Mouse (Mus musculus): ENCODE data around the gene Atp2b4. TPM values are rescaled to one million over a fixed set of nuclear protein-coding genes. Genes with fewer than 3 reads are reported as not detected.

Atp2b4 gene
- polyA plus RNA-seq, 2 experiments, result 22.9 to 23.7 TPM

DNA sequence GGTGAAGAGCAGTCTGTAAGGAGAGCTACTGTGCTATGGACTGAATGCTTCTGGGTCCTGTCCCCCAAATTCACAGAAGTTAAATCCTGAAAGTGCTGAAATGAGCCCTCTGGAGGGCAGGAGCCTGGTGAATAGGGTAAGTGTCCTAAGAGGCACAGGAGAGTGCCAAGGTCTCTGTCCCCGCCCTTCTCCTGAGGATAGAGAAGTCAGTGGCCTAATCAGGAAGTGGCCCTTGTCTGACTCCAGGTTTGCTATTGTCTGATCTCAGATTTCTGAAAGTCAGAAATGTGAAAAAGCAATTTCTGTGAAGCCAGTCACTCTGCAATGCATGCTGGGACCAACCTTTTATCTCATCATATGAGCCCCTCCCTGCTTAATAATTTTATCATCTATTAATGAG is 7.2 kb downstream of the Atp2b4 start:
- WGBS, result 61% methylated on average over 1 of the region's 1 CpGs
- H3K4me2 ChIP-seq (replicated peaks; ENCODE audit: low read depth, low read length, severe bottlenecking), result no peak overlapping the region
- TF ChIP-seq POLR2A (IDR thresholded peaks at IDR 0.05; ENCODE audit: borderline replicate concordance, extremely low read depth, insufficient read depth, insufficient read length), result no peak
- H3K9ac ChIP-seq (ENCODE audit: low read depth, low read length, severe bottlenecking), result no peak overlapping the region
- DNase-seq (ENCODE audit: low spot score) (no peak), ATAC-seq (ENCODE audit: low FRiP score, low read depth) (no peak)
- H3K27me3 ChIP-seq (ENCODE audit: control insufficient read depth, insufficient read depth, low read length), result no peaks in the 10 kb centered on the region
- no peak overlapping the region for H3K4me3 ChIP-seq (replicated peaks; ENCODE audit: low read length)
- no peaks in the 10 kb centered on the region for H3K9me3 ChIP-seq (ENCODE audit: control insufficient read depth, low read length)
- 0 out of 2 replicates have a peak, but pooled peaks cover 3% of the 10 kb centered on the region for H3K36me3 ChIP-seq (ENCODE audit: control insufficient read depth, insufficient read depth, low read length)
- H3K4me1 ChIP-seq (ENCODE audit: control insufficient read depth, insufficient read depth, low read length), result peaks cover 10% of the 10 kb centered on the region
- no peak overlapping the region for H3K27ac ChIP-seq (replicated peaks; ENCODE audit: low read depth, low read length)

DNA sequence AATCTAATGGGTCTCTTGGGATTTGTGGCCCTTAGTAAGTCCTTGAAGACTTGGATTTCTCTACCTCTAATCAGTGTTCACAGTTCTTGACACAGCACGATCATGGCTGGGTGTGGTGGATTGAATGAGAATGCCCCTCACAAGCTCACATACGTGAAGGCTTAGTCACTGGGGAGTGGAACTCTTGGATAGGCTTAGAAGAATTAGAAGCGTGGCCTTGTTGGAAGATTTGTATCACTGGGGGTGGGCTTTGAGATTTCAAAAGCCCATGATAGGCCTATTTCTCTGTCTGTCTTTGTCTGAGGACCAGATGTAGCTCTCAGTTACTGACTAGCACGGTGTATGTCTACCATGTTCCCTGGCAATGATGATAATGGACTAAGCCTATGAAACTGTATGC is 10.8 kb downstream of the Atp2b4 start:
- TF ChIP-seq POLR2A (IDR thresholded peaks at IDR 0.05; ENCODE audit: borderline replicate concordance, extremely low read depth, insufficient read depth, insufficient read length), result no peak
- Histone ChIP-seq H3K27me3 (ENCODE audit: control insufficient read depth, insufficient read depth, low read length) (no peaks in the 10 kb centered on the region), H3K9me3 (ENCODE audit: control insufficient read depth, low read length) (no peaks in the 10 kb centered on the region), H3K4me3 (replicated peaks; ENCODE audit: low read length) (no peak overlapping the region), H3K36me3 (ENCODE audit: control insufficient read depth, insufficient read depth, low read length) (0 out of 2 replicates have a peak, but pooled peaks cover 3% of the 10 kb centered on the region), H3K27ac (replicated peaks; ENCODE audit: low read depth, low read length) (no peak overlapping the region), H3K4me2 (replicated peaks; ENCODE audit: low read depth, low read length, severe bottlenecking) (no peak overlapping the region), H3K9ac (ENCODE audit: low read depth, low read length, severe bottlenecking) (no peak overlapping the region), H3K4me1 (ENCODE audit: control insufficient read depth, insufficient read depth, low read length) (no peaks in the 10 kb centered on the region)
- 88% methylated on average over 4 of the region's 4 CpGs for WGBS
- no peak for ATAC-seq (ENCODE audit: low FRiP score, low read depth)
- DNase-seq (ENCODE audit: low spot score), result no peak

DNA sequence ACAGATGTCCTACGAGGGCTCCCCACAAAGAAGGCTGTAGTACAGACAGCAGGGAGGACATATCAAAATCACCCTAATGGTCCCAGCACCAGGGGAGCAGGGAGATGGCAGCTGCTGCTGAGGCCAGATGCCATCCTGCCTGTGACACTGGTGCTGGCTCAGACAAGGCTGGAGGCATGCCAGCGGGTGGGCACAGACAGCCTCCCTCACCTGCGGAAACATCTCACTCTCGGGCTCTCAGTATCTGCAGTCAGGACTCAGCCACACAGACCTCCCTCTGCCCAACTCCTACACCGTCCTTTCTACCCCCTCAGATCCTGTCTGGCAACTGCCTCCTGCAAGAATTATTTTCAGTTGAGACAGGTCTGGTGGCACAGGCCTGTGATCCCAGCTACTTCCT is 12.0 kb downstream of the Atp2b4 start:
- Histone ChIP-seq H3K4me2 (replicated peaks; ENCODE audit: low read depth, low read length, severe bottlenecking) (no peak overlapping the region), H3K36me3 (ENCODE audit: control insufficient read depth, insufficient read depth, low read length) (0 out of 2 replicates have a peak, but pooled peaks cover 3% of the 10 kb centered on the region), H3K4me3 (replicated peaks; ENCODE audit: low read length) (no peak overlapping the region), H3K9ac (ENCODE audit: low read depth, low read length, severe bottlenecking) (no peak overlapping the region), H3K27ac (replicated peaks; ENCODE audit: low read depth, low read length) (no peak overlapping the region), H3K4me1 (ENCODE audit: control insufficient read depth, insufficient read depth, low read length) (no peaks in the 10 kb centered on the region), H3K27me3 (ENCODE audit: control insufficient read depth, insufficient read depth, low read length) (no peaks in the 10 kb centered on the region), H3K9me3 (ENCODE audit: control insufficient read depth, low read length) (no peaks in the 10 kb centered on the region)
- DNase-seq (ENCODE audit: low spot score) (no peak), ATAC-seq (ENCODE audit: low FRiP score, low read depth) (no peak)
- no peak for TF ChIP-seq POLR2A (IDR thresholded peaks at IDR 0.05; ENCODE audit: borderline replicate concordance, extremely low read depth, insufficient read depth, insufficient read length)
- 66% methylated on average over 5 of the region's 5 CpGs for WGBS

DNA sequence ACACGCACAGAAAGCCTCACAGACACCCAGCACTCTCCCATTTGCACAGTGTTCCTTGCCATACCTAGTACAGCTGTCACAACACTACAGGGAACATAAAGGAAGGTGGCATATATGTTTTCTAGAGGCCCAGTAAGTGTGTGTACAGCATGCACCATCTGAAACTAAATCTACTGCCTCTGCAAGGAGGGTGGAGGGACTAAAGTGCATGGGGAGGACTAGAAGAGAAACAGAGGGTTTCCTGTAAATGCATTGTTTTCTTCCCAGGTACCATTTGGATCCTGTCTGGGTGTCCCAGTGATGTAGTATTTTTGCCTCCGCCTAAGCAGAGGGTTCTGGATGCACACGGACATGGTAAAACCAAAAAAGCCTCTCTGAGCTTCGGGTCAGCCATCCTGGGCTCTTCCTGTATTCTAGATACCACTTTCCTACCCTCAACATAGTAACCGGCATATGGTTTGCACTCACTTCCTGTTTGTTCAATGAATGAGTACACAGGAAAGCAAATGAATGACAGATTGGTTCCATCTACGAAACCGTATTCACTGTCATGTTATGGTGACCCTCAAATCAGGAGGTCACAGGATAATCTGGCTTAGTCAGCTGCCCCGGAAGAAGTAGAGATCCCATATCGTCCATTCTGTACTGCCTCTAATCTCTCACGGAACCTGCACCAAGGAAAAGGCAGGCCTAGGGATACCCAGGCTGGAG is 13.2 kb downstream of the Atp2b4 start:
- DNase-seq (ENCODE audit: low spot score), result no peak
- H3K9me3 ChIP-seq (ENCODE audit: control insufficient read depth, low read length), result no peaks in the 10 kb centered on the region
- WGBS, result 78% methylated on average over 10 of the region's 10 CpGs
- H3K4me1 ChIP-seq (ENCODE audit: control insufficient read depth, insufficient read depth, low read length), result no peaks in the 10 kb centered on the region
- 0 out of 2 replicates have a peak, but pooled peaks cover 3% of the 10 kb centered on the region for H3K36me3 ChIP-seq (ENCODE audit: control insufficient read depth, insufficient read depth, low read length)
- no peak for TF ChIP-seq POLR2A (IDR thresholded peaks at IDR 0.05; ENCODE audit: borderline replicate concordance, extremely low read depth, insufficient read depth, insufficient read length)
- H3K27me3 ChIP-seq (ENCODE audit: control insufficient read depth, insufficient read depth, low read length), result no peaks in the 10 kb centered on the region
- no peak overlapping the region for H3K9ac ChIP-seq (ENCODE audit: low read depth, low read length, severe bottlenecking)
- no peak for ATAC-seq (ENCODE audit: low FRiP score, low read depth)
- no peak overlapping the region for H3K27ac ChIP-seq (replicated peaks; ENCODE audit: low read depth, low read length)
- no peak overlapping the region for H3K4me3 ChIP-seq (replicated peaks; ENCODE audit: low read length)
- H3K4me2 ChIP-seq (replicated peaks; ENCODE audit: low read depth, low read length, severe bottlenecking), result no peak overlapping the region

DNA sequence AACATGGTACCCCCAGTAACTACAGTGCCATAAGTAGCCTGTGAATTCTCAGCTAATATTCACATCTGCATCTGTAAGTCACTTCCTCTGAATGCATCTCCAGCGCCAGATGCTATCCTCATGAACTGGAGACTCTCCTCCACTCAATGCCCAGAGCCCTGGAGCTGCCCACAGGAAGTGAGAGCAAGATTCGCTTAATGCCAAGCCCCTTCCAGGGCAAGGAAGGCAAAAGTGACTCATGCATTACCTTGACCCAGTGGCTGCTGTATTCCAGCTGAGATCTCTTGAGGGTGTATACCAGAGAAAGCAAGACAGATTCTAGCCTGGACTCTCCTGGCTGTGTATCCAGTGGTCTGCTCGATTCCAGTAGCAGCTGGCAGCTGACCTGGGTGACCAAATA is 16.2 kb downstream of the Atp2b4 start:
- H3K27me3 ChIP-seq (ENCODE audit: control insufficient read depth, insufficient read depth, low read length), result no peaks in the 10 kb centered on the region
- WGBS, result 85% methylated on average over 3 of the region's 3 CpGs
- ATAC-seq (ENCODE audit: low FRiP score, low read depth) (no peak), DNase-seq (ENCODE audit: low spot score) (no peak)
- no peaks in the 10 kb centered on the region for H3K36me3 ChIP-seq (ENCODE audit: control insufficient read depth, insufficient read depth, low read length)
- H3K4me1 ChIP-seq (ENCODE audit: control insufficient read depth, insufficient read depth, low read length), result no peaks in the 10 kb centered on the region
- H3K4me3 ChIP-seq (replicated peaks; ENCODE audit: low read length), result no peak overlapping the region
- no peak overlapping the region for H3K27ac ChIP-seq (replicated peaks; ENCODE audit: low read depth, low read length)
- no peaks in the 10 kb centered on the region for H3K9me3 ChIP-seq (ENCODE audit: control insufficient read depth, low read length)
- no peak for TF ChIP-seq POLR2A (IDR thresholded peaks at IDR 0.05; ENCODE audit: borderline replicate concordance, extremely low read depth, insufficient read depth, insufficient read length)
- no peak overlapping the region for H3K4me2 ChIP-seq (replicated peaks; ENCODE audit: low read depth, low read length, severe bottlenecking)
- no peak overlapping the region for H3K9ac ChIP-seq (ENCODE audit: low read depth, low read length, severe bottlenecking)

Measured in limb, embryonic 14.5 days (tissue).